Mouse (Mus musculus) frontal cortex, adult 2 months (tissue): Measurements from ENCODE around the gene Natd1. TPM values are rescaled to one million over a fixed set of nuclear protein-coding genes. Genes with fewer than 3 reads are reported as not detected.
"Not testable (repeated sequence)": the region's sequence is repeated elsewhere in the genome, so short reads cannot be mapped to it uniquely, and the experiment has no call there.

Source experiments
- DNase-seq, 2 experiments: peaks; one replicate each; pipeline ENCODE4 v3.0.0; 2022; ENCODE audit warnings: low spot score in 1 of 2; ENCODE audit errors: extremely low spot score in 1 of 2
- polyA plus RNA-seq: library from polyadenylated mRNA; depleted of rRNA; stranded (reverse); fragments of >200 nt; gene quantifications from 2 replicates; pipeline ENCODE4 v1.2.3, GENCODE M21; 2012

Gene Natd1
- polyA plus RNA-seq, 1 experiment = 14.6 TPM

- no peak for DNase-seq
These were observed 18.6 kb downstream of the Natd1 start for GRCm38 (mm10) chr11:60895915-60896314.

DNA sequence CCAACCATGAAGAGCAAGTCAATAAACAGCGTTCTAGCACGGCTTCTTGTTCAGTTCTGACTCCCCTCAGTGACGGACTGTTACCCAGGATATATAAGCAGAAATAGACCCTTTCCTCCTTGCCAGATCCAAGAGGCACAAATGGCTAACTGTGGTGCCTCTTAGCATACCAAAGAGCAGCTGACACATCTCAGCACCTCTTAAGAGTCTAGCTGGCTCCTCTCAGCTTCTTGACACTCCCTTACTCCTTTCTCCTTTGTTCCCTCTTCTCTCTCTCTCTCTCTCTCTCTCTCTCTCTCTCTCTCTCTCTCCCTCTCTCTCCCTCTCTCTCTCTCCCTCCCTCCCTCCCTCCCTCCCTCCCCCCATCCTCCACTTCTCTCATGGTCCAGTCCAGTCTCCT, 23.8 kb downstream of the Natd1 start:
- no peak for DNase-seq

DNA sequence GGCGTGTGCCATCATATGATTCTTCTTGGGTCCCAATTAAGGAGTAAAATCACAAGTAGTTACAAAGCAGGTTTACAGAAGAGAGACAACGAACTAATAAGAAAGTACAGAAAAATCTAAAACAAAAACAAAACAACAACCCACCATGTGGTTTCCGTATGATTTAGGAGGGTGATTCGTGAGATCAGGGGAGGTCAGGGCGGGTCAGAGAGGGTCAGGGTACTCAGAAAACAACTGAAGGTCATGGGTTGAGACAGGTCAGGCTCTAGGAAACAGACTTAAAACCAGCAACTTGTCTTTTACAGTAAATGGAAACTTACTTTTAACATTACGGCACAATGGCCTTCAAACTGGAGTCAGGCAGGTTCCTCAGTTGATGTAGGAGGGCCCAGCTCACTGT, 24.3 kb downstream of the Natd1 start:
- no peak for DNase-seq

DNA sequence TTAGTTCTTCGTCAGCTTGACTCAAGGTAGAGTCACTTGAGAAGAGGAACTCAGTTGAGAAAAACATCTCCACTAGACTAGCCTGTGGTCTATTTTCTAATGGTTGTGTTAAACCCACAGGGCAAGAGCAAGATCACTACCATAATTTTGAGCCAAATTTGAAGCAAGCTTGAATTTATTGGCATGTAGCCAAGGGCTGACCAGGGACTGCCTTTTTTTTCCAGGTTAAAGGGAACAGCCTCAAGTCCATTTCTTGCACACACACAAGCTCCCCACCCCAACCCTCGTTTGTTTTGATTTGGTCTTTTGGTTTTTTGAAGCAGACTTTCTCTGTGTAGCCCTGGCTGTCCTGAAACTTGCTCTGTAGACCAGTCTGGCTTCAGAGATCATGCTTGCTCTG, 24.7 kb downstream of the Natd1 start:
- no peak for DNase-seq

- not testable (repeated sequence) for DNase-seq
These were observed 27.6 kb downstream of the Natd1 start for GRCm38 (mm10) chr11:60886986-60887385.

DNA sequence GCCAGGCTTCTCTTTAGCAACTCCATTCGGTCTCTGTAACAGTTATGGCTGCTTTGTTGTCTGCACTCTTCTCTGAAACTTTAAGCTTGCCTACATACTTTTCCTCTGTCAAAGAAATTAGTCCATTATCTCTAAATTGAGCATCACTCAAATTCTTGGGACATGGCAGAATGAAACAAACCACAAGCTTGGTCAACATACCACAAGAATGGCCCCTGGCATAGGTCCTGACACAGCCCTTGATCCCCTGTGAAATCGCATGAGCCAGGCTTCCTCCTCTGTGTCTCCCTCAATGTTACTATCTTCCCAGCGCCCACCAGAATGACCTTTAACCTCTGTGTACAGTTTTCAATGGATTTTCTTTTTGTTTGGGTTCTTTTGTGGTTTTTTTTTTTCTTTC, 32.2 kb downstream of the Natd1 start:
- DNase-seq = no peak

GRCm38 (mm10) chr11:60880559-60880958, 34.0 kb downstream of the Natd1 start:
- DNase-seq = no peak

- DNase-seq = peak; percentile 27 to 63
These were observed 35.1 kb downstream of the Natd1 start for GRCm38 (mm10) chr11:60879423-60879822.

DNA sequence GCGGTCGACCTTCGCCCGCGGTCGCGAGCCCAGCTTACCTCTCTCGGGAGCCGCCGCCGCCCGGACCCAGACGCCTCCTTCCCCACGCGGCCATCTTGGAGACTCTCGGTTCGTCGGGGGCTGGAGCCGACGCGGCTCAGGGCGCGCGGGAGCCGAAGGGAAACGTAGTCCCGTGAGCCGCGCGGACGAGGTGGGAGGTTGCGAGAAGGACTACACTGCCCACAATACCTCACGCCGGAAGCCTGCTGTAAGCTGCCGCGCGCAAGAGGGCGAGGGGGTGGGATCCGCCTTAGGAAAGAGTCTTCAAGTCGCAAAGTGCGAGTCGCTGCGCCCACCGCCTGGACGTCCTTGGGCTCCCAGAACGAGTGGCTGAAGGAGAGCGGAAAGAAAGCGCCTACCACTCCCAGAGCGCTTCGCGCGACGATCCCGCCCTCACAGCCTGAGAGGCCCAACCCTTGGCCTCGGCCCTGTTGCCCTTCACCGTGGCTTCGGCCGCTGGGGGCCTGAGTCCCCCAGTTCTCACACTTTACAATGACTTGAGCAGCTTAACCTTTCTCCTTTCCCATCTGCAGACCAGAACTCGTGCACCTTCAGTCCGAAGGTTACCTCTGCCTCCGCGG, 35.8 kb downstream of the Natd1 start, which contains the start of gene Tmem11:
Gene Tmem11 (minus strand): TSS at position 598 of the 620 bp plus-strand sequence.
- DNase-seq = peak; percentile 98

GRCm38 (mm10) chr11:60878056-60878612, 36.4 kb downstream of the Natd1 start:
- peak in 1 of 2 experiments; percentile 58 for DNase-seq

GRCm38 (mm10) chr11:60873101-60873500, 41.4 kb downstream of the Natd1 start:
- no peak for DNase-seq

- no peak for DNase-seq
These were observed 43.1 kb downstream of the Natd1 start for GRCm38 (mm10) chr11:60871409-60871808.

GRCm38 (mm10) chr11:60869471-60869870, 45.1 kb downstream of the Natd1 start:
- DNase-seq = not testable (repeated sequence)

DNA sequence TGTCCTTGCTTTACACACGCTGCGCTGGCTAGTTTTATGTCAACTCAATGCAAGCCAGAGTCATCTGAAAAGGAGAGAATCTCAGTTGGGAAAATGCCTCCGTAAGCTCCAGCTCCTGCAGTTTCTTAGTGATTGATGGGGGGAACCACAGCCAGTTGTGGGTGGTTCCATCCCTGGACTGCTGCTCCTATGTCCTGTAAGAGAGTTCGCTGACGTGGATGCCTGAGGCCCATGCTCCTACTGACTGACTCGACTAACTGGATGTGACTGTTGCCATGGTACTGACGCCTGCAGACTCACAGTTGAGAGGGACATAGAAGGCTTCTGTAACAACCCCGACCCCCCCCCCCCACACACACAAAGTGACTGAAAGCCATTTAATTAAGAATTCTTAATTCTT, 46.6 kb downstream of the Natd1 start:
- no peak for DNase-seq

GRCm38 (mm10) chr11:60867456-60867855, 47.1 kb downstream of the Natd1 start:
- no peak for DNase-seq

- DNase-seq = no peak
These were observed 48.5 kb downstream of the Natd1 start for GRCm38 (mm10) chr11:60866021-60866420.

DNA sequence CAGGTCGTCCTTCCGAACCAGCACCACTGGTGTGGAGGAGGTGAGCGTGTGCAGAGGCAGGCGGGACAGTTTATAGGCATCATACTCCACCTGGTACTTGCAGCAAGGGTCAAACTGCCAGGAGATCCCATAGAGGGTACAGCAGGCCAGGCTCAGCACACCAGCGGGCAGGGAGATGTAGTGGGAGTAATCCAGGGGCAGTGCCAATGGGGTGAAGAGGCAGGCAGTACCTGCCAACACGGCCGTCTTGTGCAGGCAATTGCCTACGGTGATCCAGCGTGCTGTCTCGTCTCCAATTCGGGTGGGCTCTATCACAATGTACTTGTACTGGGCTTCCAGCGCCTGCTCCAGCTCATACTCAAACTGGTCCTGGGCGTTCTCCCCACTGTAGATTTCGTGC, 49.6 kb downstream of the Natd1 start:
- no peak for DNase-seq

- DNase-seq = no peak
These were observed 50.4 kb downstream of the Natd1 start for GRCm38 (mm10) chr11:60864166-60864565.

DNA sequence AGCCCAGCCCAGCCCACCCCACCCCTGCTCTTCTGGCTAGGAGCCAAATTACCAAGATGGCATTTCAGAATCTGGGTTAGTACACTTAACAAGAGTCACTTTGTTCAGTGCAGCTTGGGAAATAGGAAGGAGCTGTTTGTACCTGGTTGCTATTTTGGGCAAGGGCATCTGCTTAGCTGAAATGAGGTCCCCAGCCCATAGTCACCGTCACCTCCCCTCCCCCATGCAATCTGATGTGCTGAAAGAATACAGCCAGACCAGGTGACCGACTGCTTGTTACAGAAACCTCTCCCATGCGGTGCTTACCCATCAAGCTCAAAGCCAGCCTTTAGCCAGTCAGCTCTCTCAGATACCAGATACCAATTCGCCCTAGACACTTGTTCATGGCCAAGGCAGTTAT, 51.4 kb downstream of the Natd1 start:
- no peak for DNase-seq

GRCm38 (mm10) chr11:60861993-60862392, 52.6 kb downstream of the Natd1 start:
- no peak for DNase-seq

GRCm38 (mm10) chr11:60856587-60856986, 58.0 kb downstream of the Natd1 start:
- peak in 1 of 2 experiments; percentile 47 for DNase-seq
